Mouse (Mus musculus): ENCODE results near the gene Gm10230. TPM values are rescaled to one million over a fixed set of nuclear protein-coding genes. Genes with fewer than 3 reads are reported as not detected.
"Not testable (repeated sequence)": the region's sequence is repeated elsewhere in the genome, so short reads cannot be mapped to it uniquely, and the experiment has no call there.

Gm10230 gene
- not detected in 2 replicates for polyA plus RNA-seq (2015; fragmentation: Nextera tagmentation; extraction: Ambion mirVana)

GRCm38 (mm10) chrX:27494782-27495181 is at the start of gene Gm10230:
Gene Gm10230 (minus strand): TSS chrX:27494882.
- not testable (repeated sequence) for H3K4me2 ChIP-seq (replicated peaks); H3K27me3 ChIP-seq; H3K27ac ChIP-seq; H3K36me3 ChIP-seq; ATAC-seq (ENCODE audit: low FRiP score, low read depth); H3K9ac ChIP-seq; H3K4me3 ChIP-seq; H3K4me1 ChIP-seq; H3K9me3 ChIP-seq
- no CpG with 5 or more reads among the region's 7 CpGs for WGBS

Small RNA genes within 50 kb of the gene (microRNA-seq; reads per million reads assigned to microRNA genes)
- not detected for gene Gm44452
